Mouse (Mus musculus) 3T3-L1 (cell line): Measurements from ENCODE around the gene Klk4.

Source experiments
- DNase-seq: peaks from one replicate; pipeline ENCODE4 v3.0.0-alpha.2; 2015; ENCODE audit warnings: low read depth, low spot score

Klk4 gene

GRCm38 (mm10) chr7:43880912-43881311, at the start of gene Klk4:
TSS of gene Klk4 (plus strand) at chr7:43881160.
- DNase-seq = peak; percentile 6

DNA sequence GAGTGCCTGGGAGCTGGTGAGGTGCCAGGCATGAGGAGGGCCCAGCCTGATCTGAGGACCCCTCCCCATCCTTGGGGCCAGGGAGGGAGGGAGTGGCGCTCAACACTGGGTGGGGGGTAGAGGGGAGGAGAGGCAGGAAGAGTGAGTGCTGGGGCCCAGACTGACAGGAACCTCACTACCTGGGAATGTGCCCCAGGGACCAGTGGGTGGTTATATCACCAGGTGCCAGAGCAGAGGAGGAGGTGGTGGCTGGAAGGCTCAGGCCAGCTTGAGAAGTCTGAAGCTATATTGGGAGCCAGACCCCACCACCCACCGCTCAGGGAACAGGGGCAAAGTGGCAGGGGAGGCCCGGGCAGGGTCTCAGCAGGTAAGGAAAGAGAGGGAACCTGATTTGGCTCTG, 39.3 kb upstream of the Klk4 start, which contains the start of gene Klk5:
Gene Klk5 (plus strand): TSS at position 271 of the 400 bp plus-strand sequence.
- no peak for DNase-seq

GRCm38 (mm10) chr7:43843801-43844200, 37.2 kb upstream of the Klk4 start:
- DNase-seq = no peak

- no peak for DNase-seq
Observed at GRCm38 (mm10) chr7:43851616-43852015, 29.3 kb upstream of the Klk4 start.

GRCm38 (mm10) chr7:43854642-43855380, 26.1 kb upstream of the Klk4 start:
- DNase-seq = no peak

DNA sequence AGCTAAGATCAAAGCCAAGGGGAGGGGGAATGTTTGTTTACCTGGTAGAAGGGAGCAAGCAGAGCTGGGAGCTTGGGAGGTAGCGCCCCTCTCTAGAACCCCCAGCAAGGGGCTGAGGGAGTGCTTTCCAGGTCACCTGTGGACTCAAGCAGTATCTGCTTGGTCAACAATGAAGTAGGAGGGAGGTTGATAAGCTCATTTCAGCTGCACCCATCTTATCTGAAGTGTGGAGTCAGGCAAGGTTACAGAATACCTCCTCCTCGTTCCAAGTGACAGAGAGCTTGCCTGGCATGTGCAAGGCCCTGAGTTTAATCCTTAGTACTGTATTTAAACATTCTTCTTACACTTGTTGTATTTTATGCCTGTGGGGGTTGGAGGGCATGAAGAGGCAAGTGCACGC, 25.3 kb upstream of the Klk4 start:
- no peak for DNase-seq

DNA sequence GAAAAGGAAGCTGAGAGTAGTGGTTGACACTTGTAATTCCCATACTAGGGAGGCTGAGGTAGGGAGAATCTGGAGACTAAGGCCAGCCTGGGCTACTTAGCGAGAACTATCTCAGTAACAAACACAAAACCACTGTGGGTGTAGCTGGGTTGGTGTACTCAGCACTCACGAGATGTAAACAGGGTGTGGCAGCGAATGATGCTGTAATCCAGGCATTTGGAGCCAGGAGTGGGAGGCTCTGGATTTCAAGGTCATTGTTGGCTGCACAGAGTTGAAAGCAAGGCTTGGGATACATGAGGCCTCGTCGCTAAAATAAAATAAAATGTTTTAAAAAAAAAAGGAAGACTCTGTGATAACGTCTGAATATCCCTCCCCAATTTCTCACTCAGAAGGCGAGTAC, 24.7 kb upstream of the Klk4 start:
- no peak for DNase-seq

DNA sequence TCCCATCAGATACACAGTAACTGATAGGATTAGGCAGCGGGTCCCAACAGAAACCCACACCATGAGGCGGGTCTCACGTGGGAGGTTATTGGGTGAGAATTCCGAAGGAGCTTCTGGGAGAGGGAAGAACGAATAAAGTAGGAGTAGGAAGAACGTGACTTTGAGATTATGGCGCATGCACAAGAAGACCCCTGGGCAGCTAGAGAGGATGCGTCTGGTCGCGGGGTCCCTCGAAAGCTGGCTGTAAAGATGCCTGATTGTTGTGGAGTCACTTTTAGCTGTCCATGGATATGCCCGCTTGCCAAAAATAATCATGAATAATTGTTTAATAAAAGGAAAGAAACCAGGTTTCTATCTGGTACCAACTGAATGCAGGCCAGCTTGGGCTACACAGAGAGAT, 23.5 kb upstream of the Klk4 start:
- DNase-seq = no peak

GRCm38 (mm10) chr7:43860411-43860810, 20.5 kb upstream of the Klk4 start:
- DNase-seq = no peak

DNA sequence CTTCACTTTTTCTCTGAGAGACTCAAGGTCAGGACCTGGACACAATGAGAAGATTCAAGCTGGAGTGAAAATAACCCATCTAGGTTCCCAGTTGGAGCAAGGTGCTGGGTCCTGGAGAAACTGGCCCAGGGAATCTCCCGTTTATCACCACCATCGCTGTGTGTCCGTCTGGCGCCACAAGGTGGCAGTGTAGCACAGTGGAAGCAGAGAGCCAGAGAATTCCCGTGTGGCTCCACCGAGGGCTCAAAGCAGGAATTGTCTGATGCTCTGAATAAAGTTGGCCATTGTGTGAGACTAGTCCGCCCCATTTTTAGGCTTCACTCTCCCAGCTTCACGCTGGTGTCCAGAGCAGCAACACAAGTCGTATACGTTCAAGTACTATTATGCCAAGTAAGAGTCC, 7.7 kb upstream of the Klk4 start:
- peak; percentile 77 for DNase-seq

- no peak for DNase-seq
Observed at GRCm38 (mm10) chr7:43873674-43874073, 7.3 kb upstream of the Klk4 start.

- no peak for DNase-seq
Observed at GRCm38 (mm10) chr7:43874868-43875375, 6.0 kb upstream of the Klk4 start.

DNA sequence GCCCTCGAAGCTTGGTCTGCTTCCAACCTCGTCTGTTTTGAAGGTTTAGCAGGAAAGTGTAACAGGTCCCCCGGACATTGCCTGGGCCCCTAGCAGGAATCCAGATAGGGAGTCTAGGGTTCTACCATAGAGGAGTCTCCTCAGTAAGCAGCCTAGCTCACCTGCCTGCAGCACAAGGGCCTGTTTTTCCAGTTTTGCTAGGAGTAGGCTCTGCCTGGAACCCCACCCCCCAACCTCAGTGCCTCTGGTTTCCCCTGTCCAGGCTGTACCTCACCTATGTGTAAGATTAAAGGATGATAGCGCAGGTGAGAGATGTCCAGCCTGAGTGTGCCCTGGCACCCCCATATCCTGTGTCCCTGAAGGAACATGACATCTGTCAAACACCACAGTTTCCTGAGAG, 4.5 kb upstream of the Klk4 start:
- no peak for DNase-seq

GRCm38 (mm10) chr7:43878281-43878680, 2.7 kb upstream of the Klk4 start:
- DNase-seq = no peak

- DNase-seq = no peak
Observed at GRCm38 (mm10) chr7:43882346-43882745, 1.4 kb downstream of the Klk4 start.

DNA sequence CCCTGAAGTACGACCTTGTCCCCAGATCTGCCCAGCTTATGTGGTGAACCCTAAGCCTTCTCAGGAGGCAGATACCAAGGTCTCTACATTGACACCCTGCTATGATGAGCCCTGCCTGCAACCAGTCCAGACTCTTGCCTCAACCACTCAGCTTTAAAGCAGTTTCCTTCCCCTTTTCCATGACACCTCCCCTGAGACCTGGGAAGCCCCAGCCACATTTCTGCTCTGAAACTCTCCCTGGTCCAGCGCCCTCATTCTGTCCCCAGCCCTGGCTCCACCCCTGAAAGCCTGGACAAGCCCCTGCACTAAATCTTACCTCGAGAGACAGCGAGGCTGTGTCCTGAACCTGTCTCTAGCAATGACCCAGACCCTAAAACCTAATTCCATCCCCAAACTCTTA, 1.9 kb downstream of the Klk4 start:
- no peak for DNase-seq

DNA sequence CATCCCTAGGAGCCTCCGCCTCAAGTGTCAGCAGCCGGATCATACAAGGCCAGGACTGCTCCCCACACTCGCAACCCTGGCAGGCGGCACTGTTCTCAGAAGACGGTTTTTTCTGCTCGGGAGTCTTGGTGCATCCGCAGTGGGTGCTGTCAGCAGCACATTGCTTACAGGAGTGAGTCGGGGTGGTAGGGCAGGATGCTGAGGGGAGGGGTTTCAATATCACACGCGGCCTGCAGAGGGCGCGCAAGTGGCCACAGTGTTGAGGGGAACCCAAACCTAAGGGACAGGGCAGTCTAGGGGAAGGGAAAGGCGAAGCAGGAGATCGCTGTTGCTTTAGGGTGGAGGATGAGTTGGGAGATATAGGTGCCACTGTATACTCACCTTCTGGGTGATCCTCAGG, 2.6 kb downstream of the Klk4 start:
- no peak for DNase-seq

- no peak for DNase-seq
Observed at GRCm38 (mm10) chr7:43891365-43891764, 10.4 kb downstream of the Klk4 start.

- DNase-seq = no peak
Observed at GRCm38 (mm10) chr7:43891788-43892187, 10.8 kb downstream of the Klk4 start.

- DNase-seq = peak; percentile 91
Observed at GRCm38 (mm10) chr7:43894836-43895235, 13.9 kb downstream of the Klk4 start.

- no peak for DNase-seq
Observed at GRCm38 (mm10) chr7:43914821-43915220, 33.9 kb downstream of the Klk4 start.

GRCm38 (mm10) chr7:43918426-43918825, 37.5 kb downstream of the Klk4 start:
- no peak for DNase-seq

DNA sequence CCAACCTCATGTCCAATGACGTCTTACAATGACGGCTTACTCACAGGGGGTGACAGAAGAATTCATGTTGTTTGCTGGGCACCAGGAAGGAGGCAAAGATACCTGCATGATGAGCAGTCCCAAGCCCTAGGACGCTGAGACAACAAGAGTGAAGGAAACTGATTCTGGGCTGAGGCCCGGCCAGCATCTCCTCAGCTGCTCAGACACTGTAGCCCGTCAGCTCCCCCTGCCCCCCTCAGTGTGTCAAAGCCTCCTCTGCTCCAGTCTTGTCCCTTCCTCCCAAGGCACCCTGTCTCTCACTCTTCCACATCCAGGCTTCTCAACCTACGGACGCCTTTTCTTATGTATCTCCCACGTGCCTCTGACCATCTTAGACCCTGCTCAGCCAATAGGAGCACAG, 37.9 kb downstream of the Klk4 start:
- DNase-seq = no peak
